Comparison of ENCODE assay signal across 10 mouse cellular contexts in genomic region chr15:40144221-40144620, GRCm38 (mm10). TPM values are rescaled to one million over a fixed set of nuclear protein-coding genes. Genes with fewer than 3 reads are reported as not detected.
DNase-seq lines count a peak whose midpoint lies in the region; ATAC-seq and TF ChIP-seq lines count a peak whose summit lies in the region.
"Had no signal": no experiment of that assay in that cellular context is flagged by ENCODE, and none has a peak within 500 bp of the region (broad histone marks: within the 10 kb centered on the region; RNA-seq: fewer than 3 reads in every experiment).

No protein-coding gene starts in this region.

- peak; percentile 23; the same call in 1 of the 2 replicates for ATAC-seq in kidney, embryonic 16.5 days (ENCODE audit: low FRiP score, low TSS enrichment)
- no peak for ATAC-seq in monocyte, adult 5-6 weeks (replicated peaks; ENCODE audit: insufficient number of reproducible peaks, low FRiP score, low TSS enrichment, poor library complexity, severe bottlenecking)

- WGBS in kidney, embryonic 16.5 days = 51% methylated on average over 7 of the region's 7 CpGs

- H3K27ac ChIP-seq in left cerebral cortex, adult 2 months = no peak overlapping the region
- H3K27ac ChIP-seq in kidney, embryonic 16.5 days (ENCODE audit: low read length) = no peak overlapping the region
- H3K27ac ChIP-seq: limb, embryonic 13.5 days had no signal

- no peaks in the 10 kb centered on the region for H3K4me1 ChIP-seq in kidney, embryonic 16.5 days (ENCODE audit: insufficient read depth, low read length)

- no peak overlapping the region for H3K9ac ChIP-seq in kidney, embryonic 16.5 days (replicated peaks; ENCODE audit: low read length)
- H3K9ac ChIP-seq: limb, embryonic 13.5 days had no signal

- H3K4me3 ChIP-seq in left cerebral cortex, adult 2 months = no peak overlapping the region
- H3K4me3 ChIP-seq in kidney, embryonic 16.5 days (ENCODE audit: low read length) = no peak overlapping the region
- H3K4me3 ChIP-seq: erythroblast, embryonic 14.5 days; limb, embryonic 13.5 days had no signal

- H3K9me3 ChIP-seq in kidney, embryonic 16.5 days (ENCODE audit: low read length) = no peaks in the 10 kb centered on the region
- H3K9me3 ChIP-seq: limb, embryonic 13.5 days had no signal

- peak; percentile 31 to 59 for DNase-seq in left cerebral cortex, adult 2 months (ENCODE audit: extremely low spot score in 1 of 2, low spot score in 2 of 2)
- DNase-seq in left cerebral cortex, postnatal 4 days = no peak
- DNase-seq in NIH3T3 (ENCODE audit: low read depth) = peak; percentile 65
- peak; percentile 58 for DNase-seq in embryo, embryonic 10 days (ENCODE audit: low spot score)
- DNase-seq in naive thymus-derived CD4-positive, alpha-beta T cell, adult 2 months (ENCODE audit: low read depth) = peak; percentile 42

- no peaks in the 10 kb centered on the region for H3K27me3 ChIP-seq in kidney, embryonic 16.5 days (ENCODE audit: insufficient read depth, low read length)
- H3K27me3 ChIP-seq: limb, embryonic 13.5 days had no signal

- no peak overlapping the region for H3K4me2 ChIP-seq in kidney, embryonic 16.5 days (replicated peaks; ENCODE audit: low read depth, low read length)
- H3K4me2 ChIP-seq: limb, embryonic 13.5 days had no signal

- no peaks in the 10 kb centered on the region for H3K36me3 ChIP-seq in kidney, embryonic 16.5 days (ENCODE audit: insufficient read depth, low read length)
- H3K36me3 ChIP-seq: limb, embryonic 13.5 days had no signal

- peak; percentile 86 for TF ChIP-seq CTCF in left cerebral cortex, adult 2 months (IDR thresholded peaks at IDR 0.05)

- intact Hi-C loops in left cerebral cortex, adult 2 months (cut with DNase I) = loop anchor here (10.0 kb wide), 1 partner anchor 549 kb away; no protein-coding TSS in a partner anchor
- intact Hi-C loops in left cerebral cortex, postnatal 4 days (cut with DNase I) = no loop called here

RNA-seq across cellular contexts. Expression of gene 9330182O14Rik, which starts 10.1 kb away (rescaled TPM):
- not detected for total RNA-seq in left cerebral cortex, adult 2 months (2021)
- not detected for total RNA-seq in left cerebral cortex, postnatal 4 days (2021)
- polyA plus RNA-seq in kidney, embryonic 16.5 days (2015; fragmentation: Nextera tagmentation; extraction: Ambion mirVana) = not detected in 2 replicates
- total RNA-seq in monocyte, adult 5-6 weeks (2017) = not detected in 3 replicates
- polyA plus RNA-seq: erythroblast, embryonic 14.5 days; limb, embryonic 13.5 days; stomach, embryonic 14.5 days had no signal
